Mouse (Mus musculus) embryonic fibroblast, embryonic 13.5 days (primary cell): ENCODE data around the gene Gm21797. TPM values are rescaled to one million over a fixed set of nuclear protein-coding genes. Genes with fewer than 3 reads are reported as not detected.
"Not testable (repeated sequence)": the region's sequence is repeated elsewhere in the genome, so short reads cannot be mapped to it uniquely, and the experiment has no call there.

Experiments
- H3K27ac ChIP-seq: 2 replicates; pipeline ENCODE4 v1.5.1; 2012; ENCODE audit warnings: low read length, control low read depth, inconsistent platforms; ENCODE audit not compliant: insufficient read depth
- H3K4me1 ChIP-seq: 2 replicates; pipeline ENCODE4 v1.6.1; 2011; ENCODE audit warnings: low read length; ENCODE audit not compliant: control insufficient read depth, insufficient read depth
- H3K4me3 ChIP-seq: 2 replicates; pipeline ENCODE4 v1.5.1; 2011; ENCODE audit warnings: mild to moderate bottlenecking, control low read depth, low read length; ENCODE audit not compliant: insufficient read depth
- polyA plus RNA-seq: library from polyadenylated mRNA; stranded (reverse); fragments of >200 nt; gene quantifications from 2 replicates; pipeline ENCODE4 v1.2.4, GENCODE M21; 2011; ENCODE audit warnings: low read depth; ENCODE audit not compliant: missing spikeins, insufficient read length

Gm21797 gene
- polyA plus RNA-seq, result not detected in 2 replicates

DNA sequence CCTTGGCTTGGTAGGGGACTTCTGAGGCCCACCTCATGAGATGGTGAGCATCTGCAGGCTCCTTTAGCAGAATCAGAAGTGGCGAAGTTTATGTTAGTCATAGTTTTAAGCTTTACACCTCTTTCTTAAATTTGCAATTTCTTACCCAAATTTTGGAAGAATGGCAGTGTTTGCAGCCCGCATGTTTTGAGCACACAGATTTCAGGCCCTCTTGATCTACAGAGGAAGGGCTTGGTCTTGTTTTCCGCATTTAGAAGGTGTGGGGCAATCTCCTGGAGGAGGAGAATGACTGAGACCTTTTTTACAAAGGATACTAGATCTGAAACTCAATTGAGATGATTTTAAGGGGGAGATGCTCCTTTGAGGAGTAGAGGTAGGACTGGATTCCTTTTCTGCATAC lies at the start of gene Gm21797:
Gm21797 (minus strand) TSS at position 101 of the 400 bp plus-strand sequence.
- not testable (repeated sequence) for H3K4me1 ChIP-seq, H3K4me3 ChIP-seq, H3K27ac ChIP-seq

- not testable (repeated sequence) for H3K27ac ChIP-seq, H3K4me3 ChIP-seq, H3K4me1 ChIP-seq
Measured at GRCm38 (mm10) chrY:40804614-40805013, 29.0 kb upstream of the Gm21797 start, which contains the start of gene Gm20795. Gm20795 (plus strand) TSS chrY:40804914.

Other genes starting within 250 kb of the Gm21797 start
- not detected in 2 replicates for gene Gm21852, start 123.8 kb downstream of the Gm21797 start, polyA plus RNA-seq
- gene Gm20795, start 29.1 kb upstream of the Gm21797 start, polyA plus RNA-seq, result not detected in 2 replicates